Mouse (Mus musculus) left cerebral cortex, adult 9 months (tissue): ENCODE data around the gene Wnt3.

Experiments
- DNase-seq, 2 experiments: peaks; one replicate each; pipeline ENCODE4 v3.0.0; 2022; ENCODE audit warnings: low spot score in 2 of 2

Gene Wnt3

DNA sequence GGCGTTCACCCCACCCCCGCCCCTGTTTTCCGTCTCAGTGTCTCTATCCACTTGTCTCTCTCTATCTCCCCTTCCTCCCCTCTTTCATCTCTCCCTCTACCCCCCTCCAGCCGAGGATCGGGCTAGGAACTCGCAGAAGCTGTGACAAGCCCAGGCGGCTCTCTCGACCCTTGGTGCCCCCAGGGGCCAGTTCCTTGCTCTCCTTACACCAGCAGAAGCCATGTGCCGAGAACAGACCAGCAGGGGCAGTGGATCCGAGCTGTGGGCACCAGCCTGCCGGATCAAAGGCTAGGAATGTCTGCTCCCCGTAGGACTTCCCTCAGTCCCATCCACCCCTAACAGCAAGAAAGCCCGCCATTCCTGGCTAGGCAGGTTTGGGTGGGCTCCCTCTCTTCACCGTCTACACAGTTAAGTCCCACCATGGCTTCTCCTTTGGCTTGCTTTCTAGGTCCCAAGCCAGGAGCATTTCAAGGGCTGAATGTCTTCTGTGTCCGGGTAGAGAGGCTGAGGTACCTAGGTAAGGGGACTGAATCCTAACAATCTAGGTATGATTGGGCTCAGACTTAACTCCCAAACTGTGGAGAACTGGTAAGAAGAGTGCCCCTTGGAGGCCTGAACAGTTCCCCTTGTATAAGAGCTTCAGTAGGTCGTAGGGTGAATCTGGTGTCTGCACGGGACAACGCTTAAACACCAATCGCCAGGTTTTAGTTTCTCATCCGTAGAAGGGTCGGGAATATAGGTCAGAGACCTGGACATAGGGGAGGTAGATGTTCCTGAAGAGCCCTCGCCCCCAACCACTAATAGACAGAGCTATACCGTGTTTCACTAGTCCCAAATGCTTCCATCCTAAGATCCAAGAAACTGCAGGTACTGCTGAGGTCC lies 1.2 kb upstream of the Wnt3 start:
- no peak for DNase-seq

DNA sequence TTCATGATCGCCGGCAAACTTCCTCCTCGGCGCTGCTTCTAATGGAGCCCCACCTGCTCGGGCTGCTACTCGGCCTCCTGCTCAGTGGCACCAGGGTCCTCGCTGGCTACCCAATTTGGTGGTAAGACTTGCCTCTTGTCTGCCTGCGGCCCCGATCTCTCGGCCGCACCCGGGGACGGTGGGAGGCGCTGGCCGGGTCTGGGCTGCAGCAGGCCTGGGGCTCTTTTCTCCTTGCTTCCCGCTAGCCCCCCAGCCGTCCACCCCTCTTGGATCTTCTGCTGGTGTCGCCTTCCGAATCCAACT lies 229 bp downstream of the Wnt3 start:
- no peak for DNase-seq

DNA sequence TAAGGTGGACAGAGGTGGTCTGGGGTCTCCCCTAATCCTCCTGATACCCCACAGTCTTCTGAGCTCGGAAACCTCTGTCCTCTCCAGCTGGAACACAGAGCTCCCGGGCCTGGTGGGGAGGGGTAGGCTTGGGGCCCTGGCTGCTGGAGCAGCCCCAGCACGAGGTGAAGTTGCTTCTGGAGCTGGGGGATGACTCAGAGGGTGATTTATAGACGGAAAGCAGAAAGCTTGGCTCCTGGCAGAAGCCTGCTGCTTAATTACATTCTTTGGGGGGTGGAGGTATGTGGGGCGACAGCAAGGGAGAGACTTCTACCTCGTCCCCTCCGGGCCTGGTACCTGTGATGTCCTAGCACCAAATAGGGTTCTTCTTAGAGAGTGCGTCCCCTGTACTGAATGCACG lies 6.2 kb downstream of the Wnt3 start:
- DNase-seq, result no peak

DNA sequence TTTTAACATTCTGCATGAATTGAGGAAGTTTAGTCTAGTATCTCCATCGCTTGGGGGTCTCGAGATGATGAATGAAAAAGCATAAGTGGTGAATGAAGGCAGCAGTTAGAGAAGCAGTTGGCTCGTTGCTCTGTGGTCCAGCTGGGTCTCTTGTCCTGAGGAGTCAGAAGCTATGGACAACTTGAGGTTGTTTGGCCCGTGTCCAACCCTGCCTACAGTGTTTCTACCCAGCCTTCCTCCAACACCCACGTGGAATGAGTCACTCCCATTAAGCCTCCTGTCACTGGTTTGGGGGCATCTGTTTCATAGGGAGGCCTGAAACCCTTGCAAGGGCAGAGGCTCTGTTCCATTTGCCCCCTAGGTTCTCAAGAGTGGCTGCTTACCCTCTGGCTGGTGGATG lies 16.0 kb downstream of the Wnt3 start:
- DNase-seq, result no peak

DNA sequence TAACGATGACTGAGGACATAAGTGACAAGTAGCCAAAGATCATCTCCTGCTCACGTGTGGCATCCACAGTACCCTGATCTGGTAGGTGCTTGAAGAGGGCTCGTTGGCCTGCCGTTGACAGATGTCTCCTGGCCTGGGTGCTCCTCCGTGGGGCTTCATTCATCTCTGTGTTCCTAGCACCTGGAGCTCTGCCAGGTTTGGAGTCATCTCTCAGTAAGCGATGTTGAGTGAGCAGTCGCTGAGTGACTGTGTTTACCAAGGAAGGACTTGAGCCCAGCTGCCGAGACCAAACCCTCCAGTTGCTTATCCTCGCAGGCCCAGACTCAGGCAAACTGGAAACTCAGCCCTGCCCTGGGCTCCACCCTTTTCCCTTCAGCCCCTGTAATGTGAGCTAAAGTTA lies 27.2 kb downstream of the Wnt3 start:
- DNase-seq, result no peak

DNA sequence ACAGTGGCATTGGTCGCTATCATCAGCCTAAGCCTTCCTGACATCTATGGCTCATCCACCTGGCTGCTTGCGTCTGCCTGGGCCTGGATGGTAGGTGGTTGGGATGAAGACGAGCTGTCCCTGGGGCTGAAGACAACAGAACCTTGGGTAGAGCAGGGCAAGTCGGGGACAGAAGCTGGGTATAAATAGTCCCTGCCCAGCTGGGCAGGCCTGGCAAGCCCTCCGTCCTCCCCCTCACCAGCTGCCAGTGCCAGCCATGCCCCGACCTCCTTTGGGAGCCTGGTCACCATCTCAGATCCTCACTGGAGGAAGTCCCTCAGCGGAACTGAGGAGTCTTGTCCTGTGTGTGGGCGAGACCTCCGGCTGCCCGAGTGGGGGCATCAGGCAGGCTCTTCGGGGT lies 30.2 kb downstream of the Wnt3 start:
- DNase-seq, result no peak

DNA sequence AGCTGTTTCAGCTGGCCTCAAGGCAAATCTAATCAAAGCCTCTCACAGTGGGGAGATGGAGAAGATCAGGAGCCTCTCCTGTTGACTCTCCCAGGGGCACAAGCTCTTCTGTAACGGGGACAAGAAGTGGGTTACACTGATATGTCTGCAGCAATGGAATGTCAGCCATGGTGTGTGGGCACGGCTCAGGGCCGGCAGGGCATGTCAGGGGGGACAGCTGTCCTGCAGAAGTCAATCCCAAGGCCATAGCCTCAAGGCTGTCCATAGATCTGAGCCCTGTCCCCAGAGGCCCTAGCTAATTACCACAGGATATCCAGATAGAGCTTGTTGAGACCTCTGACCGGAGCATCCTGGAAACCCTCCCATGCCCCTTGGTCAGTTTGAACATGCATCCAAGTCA lies 30.9 kb downstream of the Wnt3 start:
- DNase-seq, result no peak

DNA sequence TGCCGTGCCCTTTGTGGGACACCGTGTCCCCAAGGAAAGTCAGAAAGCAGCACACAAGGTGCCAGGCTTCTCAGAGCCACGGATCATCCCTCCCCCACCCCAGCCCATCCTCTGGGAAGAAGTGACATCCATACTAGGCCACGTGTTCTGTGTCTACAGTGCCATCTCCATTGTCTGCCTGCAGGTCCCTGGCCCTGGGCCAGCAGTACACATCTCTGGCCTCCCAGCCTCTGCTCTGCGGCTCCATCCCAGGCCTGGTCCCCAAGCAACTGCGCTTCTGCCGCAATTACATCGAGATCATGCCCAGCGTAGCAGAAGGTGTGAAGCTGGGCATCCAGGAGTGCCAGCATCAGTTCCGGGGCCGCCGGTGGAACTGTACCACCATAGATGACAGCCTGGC lies 34.0 kb downstream of the Wnt3 start:
- DNase-seq, result no peak

DNA sequence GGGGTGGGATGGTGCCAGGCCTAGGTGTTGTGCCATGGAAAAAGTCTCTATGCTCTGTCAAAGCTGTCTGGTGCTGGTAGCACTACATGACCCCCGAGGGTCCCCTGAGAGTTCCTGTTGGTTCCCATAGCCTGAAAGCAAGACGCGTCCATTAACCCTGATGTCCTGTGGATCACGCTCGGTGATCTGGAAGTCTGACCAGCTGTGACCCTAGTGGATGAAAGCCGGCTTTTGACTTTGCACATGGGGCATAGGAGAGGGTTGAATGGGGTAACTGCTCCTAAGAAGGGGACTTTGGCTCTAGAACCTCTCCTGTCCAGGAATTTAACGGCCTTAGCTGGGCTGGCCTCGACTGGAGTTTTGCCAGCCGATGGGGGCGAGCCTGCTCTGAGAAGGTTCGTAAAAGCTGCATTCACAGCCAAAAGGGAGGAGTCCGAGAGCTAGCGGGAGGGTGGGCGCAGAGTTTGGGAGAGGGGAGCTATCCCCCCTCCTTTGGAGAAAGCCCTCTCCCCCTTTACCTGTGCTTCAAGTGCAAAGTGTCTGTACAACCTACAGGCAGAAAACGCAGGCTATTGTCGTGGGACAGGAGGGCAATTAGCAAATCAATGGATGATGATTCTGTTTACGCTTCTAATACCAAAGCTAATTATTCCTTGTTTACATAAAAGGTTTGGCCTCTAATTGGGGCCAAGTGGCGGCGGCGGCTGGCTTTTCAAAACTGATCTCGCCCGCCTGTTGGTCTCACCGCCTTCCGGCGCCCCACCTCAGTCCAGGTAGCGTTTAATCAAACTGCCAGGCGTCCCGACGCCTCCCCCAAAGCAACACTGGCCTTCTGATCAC lies 35.0 kb downstream of the Wnt3 start:
- DNase-seq, result no peak

DNA sequence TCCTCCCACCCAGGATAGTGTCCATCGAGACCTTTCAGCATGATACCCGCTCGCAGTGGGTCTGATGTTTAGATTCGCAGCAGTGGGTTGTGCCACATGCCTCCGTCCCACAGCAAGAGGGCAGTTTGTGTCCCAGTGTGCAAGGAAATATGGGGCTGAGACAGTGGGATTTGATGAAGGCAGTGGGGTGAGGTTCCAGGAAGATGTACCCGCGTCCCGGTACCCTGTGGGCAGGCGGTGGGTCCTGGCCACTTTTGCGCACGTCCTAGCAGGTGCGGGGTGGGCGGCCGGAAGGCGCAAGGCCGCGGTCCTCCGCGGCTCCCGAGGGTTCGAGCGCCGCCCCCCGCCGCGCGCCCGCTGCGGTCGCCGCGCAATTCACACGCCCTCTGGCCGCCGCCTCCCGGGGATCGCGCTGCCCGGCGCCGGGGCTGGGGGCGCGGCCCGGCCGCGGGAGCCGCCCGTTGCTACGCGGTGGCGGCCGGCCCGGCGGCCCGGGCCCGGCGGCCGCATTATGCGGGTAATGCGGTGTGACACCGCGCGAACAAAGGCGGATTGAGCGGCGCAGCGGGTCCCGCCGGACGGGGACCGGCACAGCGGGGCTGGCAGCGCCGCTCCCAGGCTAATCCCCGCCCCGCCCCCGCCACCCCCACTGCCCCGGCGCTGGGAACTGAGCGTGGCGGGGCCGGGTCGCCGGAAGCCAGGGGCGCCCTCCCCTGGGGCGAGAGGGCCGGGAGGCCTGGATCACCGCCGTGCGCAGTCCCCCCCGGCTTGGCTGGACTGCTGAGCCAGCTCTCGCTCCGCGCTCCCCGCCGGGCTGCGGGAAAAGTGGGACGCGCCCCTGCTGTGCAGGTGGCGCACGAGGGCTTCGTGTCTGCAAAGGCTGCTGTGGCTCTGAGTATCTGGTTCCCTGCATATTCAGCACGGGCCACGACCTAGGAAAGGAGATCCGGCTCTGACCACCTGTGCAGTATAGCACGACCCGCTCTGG lies 36.0 kb downstream of the Wnt3 start:
- DNase-seq, result peak in 1 of 2 experiments; percentile 21

DNA sequence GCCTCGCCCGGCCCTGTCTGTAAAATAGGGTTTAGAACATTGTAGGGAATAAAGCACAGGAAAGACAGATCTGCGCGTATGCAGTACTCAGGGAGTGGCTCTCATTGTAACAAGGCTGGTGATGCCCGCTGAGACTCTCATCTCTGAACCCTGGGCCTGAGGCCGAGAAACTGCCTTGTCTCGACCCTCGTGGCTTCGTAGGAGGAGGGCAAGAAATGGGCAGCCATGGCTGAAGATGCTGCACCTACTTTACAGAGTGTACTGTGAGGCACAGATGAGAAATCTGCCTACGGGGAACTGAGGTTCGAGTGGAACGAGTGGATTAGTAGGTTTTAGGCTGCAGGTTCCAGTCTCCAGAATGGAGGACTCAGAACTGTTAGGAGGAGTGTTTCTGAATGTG lies 36.7 kb downstream of the Wnt3 start:
- DNase-seq, result no peak

DNA sequence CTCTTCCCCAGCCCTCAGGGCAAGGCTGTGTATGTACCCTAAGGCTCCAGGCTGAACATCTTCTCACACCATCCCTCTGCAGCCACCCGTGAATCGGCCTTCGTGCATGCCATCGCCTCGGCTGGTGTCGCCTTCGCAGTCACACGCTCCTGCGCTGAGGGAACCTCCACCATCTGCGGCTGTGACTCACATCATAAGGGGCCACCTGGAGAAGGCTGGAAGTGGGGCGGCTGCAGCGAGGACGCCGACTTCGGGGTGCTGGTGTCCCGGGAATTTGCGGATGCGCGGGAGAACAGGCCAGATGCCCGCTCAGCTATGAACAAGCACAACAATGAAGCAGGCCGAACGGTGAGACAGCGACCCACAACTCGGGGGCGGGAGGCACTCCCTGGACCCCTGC lies 37.3 kb downstream of the Wnt3 start:
- DNase-seq, result peak in 1 of 2 experiments; percentile 74

DNA sequence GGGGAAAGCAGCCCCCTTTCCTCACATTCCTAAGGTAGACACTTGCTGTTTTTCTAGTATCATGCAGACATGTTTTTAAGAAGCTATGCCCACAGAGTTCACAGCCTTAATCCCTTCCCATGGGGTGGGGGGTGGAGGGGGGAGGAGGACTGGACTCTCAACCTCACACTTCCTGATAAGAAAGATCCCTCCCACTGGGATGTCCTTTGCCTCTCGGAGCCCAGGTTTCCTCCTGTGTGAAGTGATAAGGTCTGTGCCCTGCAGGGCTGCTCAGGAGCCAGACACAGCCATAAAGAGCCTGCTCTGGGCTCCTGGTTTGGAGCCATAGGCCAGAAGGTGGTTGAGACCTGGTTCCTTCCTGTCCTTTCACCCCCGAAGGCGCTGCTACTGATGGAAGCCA lies 40.9 kb downstream of the Wnt3 start:
- no peak for DNase-seq

DNA sequence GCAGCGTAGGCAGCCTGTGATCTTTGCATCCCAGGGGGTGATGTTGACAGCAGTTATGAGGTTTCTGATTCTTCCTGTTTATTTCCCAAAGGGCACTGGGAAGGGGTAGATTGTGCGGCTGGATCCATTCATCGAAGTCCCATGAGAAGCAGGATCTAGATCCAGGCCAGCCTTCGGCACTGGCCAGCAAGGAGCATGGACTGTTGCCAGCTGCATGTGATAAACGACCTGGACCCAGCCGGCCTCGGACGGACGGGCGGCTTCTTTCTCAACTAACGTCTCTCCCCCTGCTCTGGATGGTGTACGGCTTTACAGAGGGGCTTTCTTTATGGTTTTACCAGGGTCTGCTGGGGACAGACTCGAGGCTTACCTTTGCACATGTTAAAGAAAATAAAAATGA lies 42.0 kb downstream of the Wnt3 start:
- no peak for DNase-seq

DNA sequence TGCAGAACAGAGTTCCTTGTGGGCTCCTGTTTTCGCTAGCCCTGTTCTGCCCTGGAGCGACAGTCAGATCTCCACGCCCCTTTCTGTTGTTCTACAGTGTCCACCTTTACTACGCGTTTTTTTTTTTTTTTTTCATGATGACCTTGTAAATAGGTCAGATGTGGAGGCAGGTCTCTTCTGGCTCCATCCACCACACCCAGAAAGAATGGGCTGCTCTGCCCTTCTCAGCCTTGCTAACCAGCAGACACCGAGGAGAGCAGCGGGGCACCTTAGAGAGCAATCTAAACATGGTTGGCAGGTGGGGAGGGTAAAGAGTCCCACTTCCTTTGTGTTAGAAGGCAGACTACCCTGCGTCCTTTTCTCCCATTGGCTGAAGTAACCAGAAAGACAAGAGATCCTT lies 42.8 kb downstream of the Wnt3 start:
- no peak for DNase-seq

DNA sequence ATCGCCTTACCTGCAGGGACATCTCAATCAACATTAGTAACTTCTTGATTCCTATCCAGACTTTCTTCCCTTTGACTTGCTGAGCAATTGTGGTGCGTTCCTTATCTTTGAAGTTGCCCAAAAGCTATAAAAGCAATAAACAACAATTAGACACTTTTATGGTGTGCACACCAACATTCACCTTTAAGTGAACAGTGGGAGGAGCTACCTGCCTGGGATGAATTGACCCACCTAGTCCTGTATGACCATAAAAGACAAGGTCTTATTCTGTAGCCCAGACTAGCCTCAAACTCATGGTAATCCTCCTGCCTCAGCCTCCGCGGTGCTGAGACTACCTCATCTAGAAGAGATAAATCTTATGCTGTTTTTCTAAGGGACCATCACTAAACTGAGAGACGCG lies 53.3 kb downstream of the Wnt3 start:
- no peak for DNase-seq

DNA sequence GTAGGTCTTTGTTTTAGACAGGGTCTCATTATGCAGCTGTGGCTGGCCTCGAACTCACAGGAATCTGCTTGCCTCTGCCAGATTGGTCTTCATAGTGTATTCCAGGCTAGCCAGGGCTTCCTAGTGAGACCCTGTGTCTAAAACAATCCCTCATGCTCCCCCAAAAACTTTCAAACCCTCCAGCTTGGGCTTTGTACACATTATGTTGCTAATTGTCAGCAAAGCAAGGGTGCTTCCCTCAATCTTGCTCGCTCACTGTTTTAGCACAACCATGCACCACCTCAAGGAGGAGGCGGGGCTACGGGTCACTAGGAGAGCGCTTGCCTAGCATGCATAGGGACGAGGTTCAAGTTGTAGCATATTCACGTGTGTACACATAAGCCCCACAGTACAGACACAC lies 54.9 kb downstream of the Wnt3 start:
- DNase-seq, result no peak

DNA sequence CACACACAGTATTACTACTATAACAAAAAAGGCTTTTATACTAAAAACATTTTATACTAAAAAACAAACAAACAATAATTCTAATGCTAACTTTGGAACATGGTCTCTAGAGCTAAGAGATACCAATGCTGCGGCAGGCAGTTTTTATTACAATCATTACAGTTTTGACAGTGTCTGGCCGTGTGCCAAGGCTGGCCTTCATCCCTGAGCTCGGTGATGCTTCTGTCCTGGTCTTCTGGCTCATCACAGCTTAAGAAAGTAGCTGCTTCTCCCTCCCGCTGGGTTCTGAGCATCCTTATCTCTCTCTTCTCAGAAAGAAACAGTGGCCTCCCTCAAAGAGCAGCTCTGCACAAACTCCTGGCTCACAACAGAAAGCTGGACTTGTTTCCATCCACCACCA lies 56.0 kb downstream of the Wnt3 start:
- DNase-seq, result no peak

DNA sequence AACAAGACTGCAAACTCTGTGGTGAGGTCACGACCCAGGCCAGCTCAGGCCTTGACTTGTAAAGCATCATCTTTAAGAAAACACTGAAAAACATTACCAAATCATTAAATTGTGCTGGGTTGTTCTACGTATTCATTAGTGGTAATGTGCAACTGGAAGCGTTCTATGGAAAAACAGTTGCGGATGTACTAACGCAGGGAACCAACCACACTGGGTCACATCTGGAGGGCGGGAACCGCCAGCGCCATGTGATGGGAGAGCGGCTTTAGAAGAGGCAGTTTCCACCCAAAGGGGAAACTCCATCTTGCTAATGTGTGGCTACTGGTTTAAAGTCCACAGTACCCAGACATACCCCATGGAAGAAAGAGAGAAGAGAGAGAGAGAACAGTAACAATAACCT lies 56.5 kb downstream of the Wnt3 start:
- no peak for DNase-seq

DNA sequence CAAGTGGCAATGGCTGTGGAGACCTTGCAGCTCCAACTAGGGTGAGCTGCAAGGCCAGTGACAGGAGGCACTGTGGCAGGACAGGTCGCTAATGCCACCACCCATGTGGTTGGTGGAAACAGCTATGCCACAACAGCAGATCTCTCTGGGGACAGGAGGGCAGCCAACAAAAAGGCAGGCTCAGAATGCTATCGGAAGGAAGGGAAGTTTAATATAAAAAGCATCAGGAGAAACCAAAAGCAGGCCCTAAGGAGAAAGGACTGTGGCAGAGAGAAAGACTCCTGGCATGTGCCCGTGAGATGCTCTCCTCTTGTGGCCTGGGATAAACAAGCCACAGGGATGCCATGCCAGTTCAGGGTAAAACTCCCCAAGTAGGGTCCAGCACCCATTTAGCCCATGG lies 57.8 kb downstream of the Wnt3 start:
- no peak for DNase-seq

DNA sequence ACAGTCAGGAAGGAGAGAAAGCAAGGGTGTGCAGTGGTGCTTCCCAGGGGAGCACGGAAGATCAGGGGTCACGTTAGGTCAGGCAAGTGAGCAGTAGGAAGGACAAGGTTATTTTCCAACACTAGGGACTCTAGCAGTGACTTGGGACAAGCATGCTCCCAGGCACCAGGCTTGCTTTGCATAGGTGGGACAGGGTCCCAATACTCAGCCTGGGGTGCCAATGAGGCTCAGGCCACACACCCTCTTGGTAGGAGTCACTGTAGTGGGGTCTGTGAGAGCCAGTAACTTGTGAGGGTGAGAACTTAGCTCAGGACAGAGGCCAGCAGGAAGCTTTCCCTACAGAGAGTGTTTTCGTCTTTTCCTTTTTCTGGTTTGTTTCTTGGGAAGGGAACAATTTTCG lies 58.4 kb downstream of the Wnt3 start:
- no peak for DNase-seq

DNA sequence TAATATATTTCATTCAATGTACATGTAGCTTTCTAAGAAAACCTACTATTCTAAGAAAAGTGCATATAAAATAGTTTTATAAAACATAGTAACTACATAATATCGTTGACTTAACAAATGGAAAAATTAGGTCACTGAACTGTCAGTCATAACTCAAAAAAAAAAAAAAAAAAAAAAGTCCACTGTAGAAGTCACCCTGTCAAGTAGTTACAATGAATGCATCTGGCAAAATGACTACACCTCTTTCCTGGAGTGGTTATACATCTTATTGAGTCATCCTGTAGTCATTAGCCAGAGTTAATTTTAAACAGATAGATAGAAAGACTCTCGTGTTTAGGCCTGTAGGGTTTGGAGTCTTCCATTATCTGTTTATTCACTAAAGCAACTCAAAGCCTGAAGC lies 65.0 kb downstream of the Wnt3 start:
- DNase-seq, result no peak
